Mouse (Mus musculus) myocyte (in vitro differentiated cells): ENCODE results near the gene Stom.

ENCODE experiments used
- CEBPB ChIP-seq: IDR thresholded peaks from 2 replicates; pipeline ENCODE4 v1.6.1; 2011; ENCODE audit warnings: mild to moderate bottlenecking, moderate library complexity; ENCODE audit not compliant: poor library complexity, insufficient read depth, severe bottlenecking
- E2F4 ChIP-seq: IDR thresholded peaks from one replicate; pipeline ENCODE4 v1.6.1; 2011; ENCODE audit warnings: mild to moderate bottlenecking, control low read depth, moderate library complexity; ENCODE audit not compliant: insufficient read depth
- MAX ChIP-seq: IDR thresholded peaks from one replicate; pipeline ENCODE4 v1.6.1; 2011; ENCODE audit warnings: low read depth, mild to moderate bottlenecking, control low read depth
- MYOD1 ChIP-seq, 3 experiments: IDR thresholded peaks; one replicate each; pipeline ENCODE4 v1.6.1; 2011; ENCODE audit warnings: control low read depth in 2 of 3, low read depth in 2 of 3, mild to moderate bottlenecking in 2 of 3, moderate library complexity in 1 of 3; ENCODE audit not compliant: insufficient read length in 2 of 3, control insufficient read depth in 1 of 3
- POLR2A ChIP-seq: IDR thresholded peaks from one replicate; pipeline ENCODE4 v1.6.1; 2011; ENCODE audit warnings: low read depth, mild to moderate bottlenecking, control low read depth, moderate library complexity; ENCODE audit not compliant: insufficient read length
- POLR2AphosphoS2 ChIP-seq: IDR thresholded peaks from one replicate; pipeline ENCODE4 v1.6.1; 2011; ENCODE audit warnings: low read depth, control low read depth; ENCODE audit not compliant: insufficient read length
- REST ChIP-seq: IDR thresholded peaks from one replicate; pipeline ENCODE4 v1.6.1; 2011; ENCODE audit warnings: mild to moderate bottlenecking, control low read depth, moderate library complexity; ENCODE audit not compliant: insufficient read depth, insufficient read length
- TCF12 ChIP-seq: IDR thresholded peaks from one replicate; pipeline ENCODE4 v1.6.1; 2011; ENCODE audit warnings: mild to moderate bottlenecking, control low read depth; ENCODE audit not compliant: poor library complexity, insufficient read depth, severe bottlenecking
- USF1 ChIP-seq: IDR thresholded peaks from one replicate; pipeline ENCODE4 v1.6.1; 2011; ENCODE audit warnings: low read depth, mild to moderate bottlenecking, control low read depth, moderate library complexity

DNA sequence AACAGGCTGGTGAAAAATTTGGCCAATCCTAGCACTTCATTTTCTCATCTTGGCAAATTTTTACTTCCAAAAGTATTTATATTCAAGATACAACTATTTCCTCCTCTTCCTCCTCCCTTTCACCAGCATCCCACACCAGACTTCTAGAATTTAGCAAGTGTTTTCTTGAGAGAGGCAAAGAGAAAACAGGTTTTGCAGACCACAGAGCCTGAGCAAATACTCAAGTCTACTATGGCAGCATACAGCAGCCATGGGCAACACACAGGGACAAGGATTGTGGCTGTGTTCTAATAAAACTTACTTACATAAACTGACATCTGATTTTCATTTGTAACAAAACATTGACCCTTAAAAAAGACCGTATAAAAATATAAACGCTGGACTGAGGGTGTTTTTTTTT, 5.6 kb downstream of the Stom start:
- TF ChIP-seq CEBPB (no peak), REST (no peak), POLR2A (no peak), USF1 (no peak), MAX (no peak), TCF12 (no peak), E2F4 (no peak), POLR2AphosphoS2 (no peak), MYOD1 (IDR thresholded peaks at IDR 0.05; ENCODE audit: control insufficient read depth in 1 of 3, insufficient read length in 2 of 3, low read depth in 2 of 3) (no peak)
